Mouse (Mus musculus) E14TG2a.4 (cell line): ENCODE results near the gene Mael.

ENCODE experiments used
- CTCF ChIP-seq: conservative IDR thresholded peaks from 2 replicates; pipeline ENCODE4 v1.5.1; 2014; ENCODE audit warnings: low read length
- NANOG ChIP-seq: IDR thresholded peaks from 2 replicates; pipeline ENCODE4 v1.6.1; 2014; ENCODE audit warnings: borderline replicate concordance, low read length, mixed read lengths
- POU5F1 ChIP-seq: IDR thresholded peaks from 2 replicates; pipeline ENCODE4 v1.6.1; 2014; ENCODE audit warnings: low read length, borderline replicate concordance

DNA sequence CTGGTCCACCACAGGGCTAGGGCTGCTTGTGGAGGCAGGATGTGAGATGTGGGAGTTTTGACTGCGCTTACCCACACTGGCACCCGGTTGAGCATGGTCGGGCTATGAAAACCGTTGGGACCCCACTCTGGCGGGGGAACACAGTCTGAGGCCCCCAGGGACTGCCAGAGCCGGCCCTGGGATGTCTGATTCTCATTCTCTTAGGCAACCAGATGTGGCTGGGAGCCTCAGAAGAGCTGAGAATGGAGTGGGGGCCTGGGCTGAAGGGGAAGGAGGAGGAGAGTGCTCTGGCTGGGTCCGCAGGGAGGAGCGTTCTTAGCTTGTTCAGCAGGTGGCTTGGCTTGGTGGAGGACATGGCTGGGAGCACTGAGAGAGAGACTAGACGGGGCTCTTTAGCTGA, 64.9 kb downstream of the Mael start:
- no peak for TF ChIP-seq CTCF
- TF ChIP-seq POU5F1 = no peak
- no peak for TF ChIP-seq NANOG
